Mouse (Mus musculus) liver, embryonic 14.5 days (tissue): ENCODE measurements around the gene Cd274. TPM values are rescaled to one million over a fixed set of nuclear protein-coding genes. Genes with fewer than 3 reads are reported as not detected.

Experiments
- ATAC-seq: fragments of 200-750 bp; cut with Nextera tagmentation; 2 replicates; pipeline ENCODE4 v1.8.0; 2017; ENCODE audit warnings: moderate number of reproducible peaks, mild to moderate bottlenecking, moderate library complexity; ENCODE audit not compliant: insufficient read depth
- DNase-seq, 3 experiments: peaks; one replicate each; pipeline ENCODE4 v3.0.0-alpha.2; 2012 to 2013; ENCODE audit warnings: low read depth in 3 of 3, low spot score in 3 of 3
- H3K27ac ChIP-seq: fragments of 300-500 bp; sonication (generic); 2 replicates; pipeline ENCODE4 v1.5.1; 2014; ENCODE audit warnings: moderate library complexity, mild to moderate bottlenecking, control low read depth, inconsistent platforms
- H3K27me3 ChIP-seq: fragments of 300-500 bp; sonication (generic); 2 replicates; pipeline ENCODE4 v1.6.1; 2014; ENCODE audit warnings: mild to moderate bottlenecking, low read length, moderate library complexity; ENCODE audit not compliant: control insufficient read depth, insufficient read depth
- H3K36me3 ChIP-seq: fragments of 300-500 bp; sonication (generic); replicated peaks from 2 replicates; pipeline ENCODE4 v1.6.1; 2014; ENCODE audit warnings: low read depth; ENCODE audit not compliant: control insufficient read depth, insufficient read depth
- H3K4me1 ChIP-seq, 2 experiments: fragments of 200-500 bp in 1 of 2; fragments of 300-500 bp in 1 of 2; sonication (generic) in 1 of 2; replicated peaks; 2 replicates each; pipeline ENCODE4 v1.6.1; 2012 to 2014; ENCODE audit warnings: antibody characterized with exemption in 1 of 2, inconsistent platforms in 1 of 2, low read length in 1 of 2; ENCODE audit not compliant: control insufficient read depth in 2 of 2, insufficient read depth in 2 of 2
- H3K4me2 ChIP-seq: fragments of 300-500 bp; sonication (generic); 2 replicates; pipeline ENCODE4 v1.6.1; 2014; ENCODE audit warnings: low read depth, mild to moderate bottlenecking, control low read depth, moderate library complexity
- H3K4me3 ChIP-seq, 2 experiments: fragments of 200-500 bp in 1 of 2; fragments of 300-500 bp in 1 of 2; sonication (generic) in 1 of 2; 2 replicates each; pipeline ENCODE4 v1.5.1; 2012 to 2014; ENCODE audit warnings: low read depth in 2 of 2, low read length in 2 of 2, mild to moderate bottlenecking in 2 of 2, control low read depth in 1 of 2, inconsistent platforms in 1 of 2, moderate library complexity in 1 of 2; ENCODE audit not compliant: insufficient read depth in 1 of 2
- H3K9ac ChIP-seq: fragments of 300-500 bp; sonication (generic); replicated peaks from 2 replicates; pipeline ENCODE4 v1.6.1; 2014; ENCODE audit warnings: mild to moderate bottlenecking, control low read depth, moderate library complexity
- H3K9me3 ChIP-seq: fragments of 300-500 bp; sonication (generic); 2 replicates; pipeline ENCODE4 v1.6.1; 2016; ENCODE audit warnings: low read length, mixed read lengths; ENCODE audit not compliant: control insufficient read depth
- CTCF ChIP-seq: IDR thresholded peaks from 2 replicates; pipeline ENCODE4 v1.5.1; 2016; ENCODE audit warnings: antibody characterized with exemption, low read depth, control low read depth
- EP300 ChIP-seq: IDR thresholded peaks from 2 replicates; pipeline ENCODE4 v1.6.1; 2016; ENCODE audit warnings: antibody characterized with exemption, low read depth
- WGBS: fragments of 180-500 bp; shearing (Covaris S2); extraction: QIAGEN DNeasy Blood & Tissue Kit; methylation state at CpG from one replicate; pipeline ENCODE4 v1.1.7; 2014; ENCODE audit not compliant: insufficient replicate concordance; 5-methylcytosine and 5-hydroxymethylcytosine counted together
- polyA plus RNA-seq, 2 experiments: library from polyadenylated mRNA; depleted of rRNA in 1 of 2; stranded (reverse) in 1 of 2; unstranded in 1 of 2; fragments of >200 nt; fragmentation: Nextera tagmentation in 1 of 2; extraction: Ambion mirVana in 1 of 2; gene quantifications; 2 replicates each; pipeline versions ENCODE4 v1.2.1 to v1.2.3; 2012 to 2014

Gene Cd274
- polyA plus RNA-seq, 2 experiments = 0.10 to 0.75 TPM

DNA sequence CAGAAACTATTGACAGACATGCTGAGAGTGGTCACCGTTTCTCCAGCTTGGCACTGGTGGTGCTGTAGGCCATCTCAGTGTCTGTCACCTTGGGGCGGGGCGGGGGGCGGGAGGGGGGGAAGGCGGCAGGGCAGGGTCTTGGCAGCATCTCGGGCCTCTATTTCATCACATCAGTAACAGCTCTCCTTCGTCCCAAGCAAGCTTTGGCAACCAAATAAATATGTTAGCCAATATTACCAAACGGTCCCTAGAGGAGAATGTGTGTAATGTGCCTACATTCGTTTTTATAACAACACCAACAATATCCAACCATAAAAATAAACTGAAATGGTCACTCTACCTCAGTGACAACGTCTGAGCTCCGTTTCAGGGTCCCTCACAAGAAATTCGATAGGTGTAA, 2.9 kb downstream of the Cd274 start:
- Histone ChIP-seq H3K9ac (no peak overlapping the region), H3K4me2 (no peak overlapping the region), H3K4me1 (peaks cover 13 to 18% of the 10 kb centered on the region in 2 experiments), H3K4me3 (no peak overlapping the region), H3K9me3 (no peaks in the 10 kb centered on the region), H3K36me3 (no peaks in the 10 kb centered on the region), H3K27me3 (no peaks in the 10 kb centered on the region), H3K27ac (no peak overlapping the region)
- DNase-seq (no peak), ATAC-seq (no peak)
- WGBS = 58% methylated on average over 12 of the region's 12 CpGs
- TF ChIP-seq EP300 = no peak
- no peak for TF ChIP-seq CTCF

DNA sequence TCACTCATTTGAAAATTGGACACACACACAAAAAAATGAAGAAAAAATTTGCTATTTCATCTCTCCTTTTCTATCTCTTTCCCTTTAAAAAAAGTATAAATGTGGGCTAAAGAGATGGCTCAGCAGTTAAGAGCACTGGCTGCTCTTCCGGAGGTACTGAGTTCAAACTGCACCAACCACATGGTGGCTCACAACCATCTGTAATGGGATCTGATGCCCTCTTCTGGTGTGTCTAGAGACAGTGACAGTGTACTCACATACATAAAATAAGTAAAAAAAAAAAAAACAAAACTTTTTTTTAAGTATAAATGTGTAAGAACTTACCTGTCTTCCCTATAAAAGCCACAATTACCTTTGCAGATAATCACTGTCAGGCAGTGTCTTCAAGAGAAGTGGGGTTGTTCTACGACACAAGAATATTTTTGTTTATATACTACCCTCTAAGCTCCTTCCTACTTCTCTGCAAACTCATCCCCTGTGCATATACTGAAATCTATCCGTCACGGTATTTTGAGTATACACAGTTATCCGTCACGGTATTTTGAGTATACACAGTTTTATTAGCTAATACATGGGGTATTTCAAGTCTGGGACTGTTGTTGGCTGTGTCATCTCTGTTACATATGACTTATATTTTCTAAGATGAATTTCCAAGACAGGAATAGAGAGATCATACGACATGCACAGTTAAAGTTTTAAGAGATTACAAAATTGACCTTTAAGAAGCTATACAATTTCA, 3.5 kb downstream of the Cd274 start:
- Histone ChIP-seq H3K27ac (no peak overlapping the region), H3K9me3 (no peaks in the 10 kb centered on the region), H3K9ac (no peak overlapping the region), H3K4me1 (peaks cover 13 to 18% of the 10 kb centered on the region in 2 experiments), H3K36me3 (no peaks in the 10 kb centered on the region), H3K27me3 (no peaks in the 10 kb centered on the region), H3K4me2 (no peak overlapping the region), H3K4me3 (no peak overlapping the region)
- 77% methylated on average over 7 of the region's 7 CpGs for WGBS
- no peak for DNase-seq
- no peak for ATAC-seq
- TF ChIP-seq EP300 (no peak), CTCF (no peak)

DNA sequence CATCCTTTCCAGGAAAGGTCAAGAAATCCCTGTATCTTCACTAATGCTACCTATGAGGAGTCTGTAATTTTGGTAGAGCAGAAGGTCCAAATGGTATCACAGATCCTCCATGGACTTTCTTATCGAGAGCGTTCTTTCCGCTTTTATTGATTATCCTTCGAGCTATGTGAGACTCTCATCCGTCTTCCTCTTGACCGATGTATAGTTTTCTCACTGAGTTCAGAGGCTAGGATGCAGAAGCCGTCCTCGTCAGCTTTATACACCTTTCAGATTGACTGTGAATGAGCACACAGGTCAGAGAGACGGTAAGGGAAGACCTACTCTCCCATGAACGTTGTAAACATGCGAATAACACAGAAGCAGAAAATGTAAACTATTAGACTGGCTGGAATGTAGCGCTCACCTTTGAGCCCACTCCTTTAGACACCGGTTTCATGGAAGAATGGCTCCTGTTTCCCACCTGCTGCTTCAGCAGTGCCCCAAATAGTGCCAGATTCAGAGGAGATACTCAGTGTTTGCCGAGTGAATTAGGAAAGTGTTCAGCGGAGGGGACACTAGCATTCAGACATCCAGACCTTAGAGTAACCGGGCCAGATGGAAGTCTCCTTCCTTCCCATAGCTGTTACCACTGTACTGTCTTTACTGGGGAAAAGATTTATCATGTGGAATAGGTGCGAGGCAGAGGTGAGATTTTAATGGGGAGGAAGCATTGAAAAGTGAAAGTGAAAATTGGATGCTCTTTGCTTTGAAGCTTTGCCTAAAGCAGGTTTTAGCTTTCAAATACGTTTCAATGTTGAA, 4.2 kb downstream of the Cd274 start:
- Histone ChIP-seq H3K27ac (no peak overlapping the region), H3K9me3 (no peaks in the 10 kb centered on the region), H3K4me3 (peak overlapping the region in 1 of 2 experiments; percentile 15; a peak in 1 of 4 replicates), H3K4me2 (peak overlapping the region; percentile 37), H3K4me1 (peaks cover 9 to 13% of the 10 kb centered on the region in 2 experiments), H3K9ac (no peak overlapping the region; the same call in 1 of the 2 replicates), H3K27me3 (no peaks in the 10 kb centered on the region), H3K36me3 (no peaks in the 10 kb centered on the region)
- WGBS = 66% methylated on average over 18 of the region's 18 CpGs
- no peak for DNase-seq
- no peak for ATAC-seq
- TF ChIP-seq CTCF (no peak), EP300 (no peak)

DNA sequence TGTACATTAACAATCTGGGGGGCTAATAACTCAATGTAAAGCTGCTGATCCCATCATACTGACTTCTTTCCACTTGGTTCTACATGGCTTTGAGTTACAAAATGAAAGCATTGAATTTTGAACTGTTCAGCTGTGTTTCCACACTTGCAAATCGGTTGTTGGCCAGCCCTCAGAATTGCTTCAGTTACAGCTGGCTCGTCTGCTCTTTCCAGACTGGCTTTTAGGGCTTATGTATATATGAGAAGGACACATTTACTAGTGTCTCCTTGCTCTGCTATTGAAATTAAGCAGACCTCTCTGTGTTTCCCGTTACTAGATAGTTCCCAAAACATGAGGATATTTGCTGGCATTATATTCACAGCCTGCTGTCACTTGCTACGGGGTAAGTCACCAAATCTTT, 4.9 kb downstream of the Cd274 start:
- Histone ChIP-seq H3K9me3 (no peaks in the 10 kb centered on the region), H3K27ac (no peak overlapping the region), H3K4me2 (peak overlapping the region; percentile 37), H3K4me3 (no peak overlapping the region), H3K27me3 (no peaks in the 10 kb centered on the region), H3K36me3 (no peaks in the 10 kb centered on the region), H3K9ac (no peak overlapping the region), H3K4me1 (peaks cover 6 to 11% of the 10 kb centered on the region in 2 experiments)
- no peak for DNase-seq
- TF ChIP-seq CTCF (no peak), EP300 (no peak)
- ATAC-seq = no peak
- WGBS = 55% methylated on average over 4 of the region's 4 CpGs

DNA sequence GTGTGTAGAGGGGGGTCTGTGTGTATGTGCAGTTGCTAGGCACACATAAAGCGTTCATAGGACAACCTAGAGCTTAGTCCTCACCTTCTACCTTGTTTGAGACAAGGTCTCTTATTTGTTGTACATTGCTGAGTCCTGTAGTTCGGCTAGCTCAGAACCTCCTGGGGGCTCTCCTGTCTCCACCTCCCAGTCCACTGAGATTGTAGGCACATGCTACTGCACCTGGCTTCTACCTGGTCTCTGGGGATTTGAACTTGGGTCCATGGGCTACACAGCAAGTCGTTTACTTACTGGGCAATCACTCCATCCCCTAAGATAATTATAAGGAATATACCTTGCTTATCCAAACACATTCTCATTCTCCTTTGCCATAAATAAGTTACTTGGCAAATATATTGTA, 5.4 kb downstream of the Cd274 start:
- no peak overlapping the region for H3K9ac ChIP-seq
- 68% methylated on average over 3 of the region's 3 CpGs for WGBS

More for the DNA sequence above, 5.4 kb downstream of the Cd274 start:
- Histone ChIP-seq H3K36me3 (no peaks in the 10 kb centered on the region), H3K4me2 (no peak overlapping the region), H3K4me3 (no peak overlapping the region), H3K27ac (no peak overlapping the region), H3K27me3 (no peaks in the 10 kb centered on the region), H3K4me1 (peaks cover 3 to 8% of the 10 kb centered on the region in 2 experiments; a peak in 3 of 4 replicates), H3K9me3 (no peaks in the 10 kb centered on the region)
- TF ChIP-seq EP300 = no peak
- no peak for TF ChIP-seq CTCF
- ATAC-seq (no peak), DNase-seq (no peak)
